Mouse (Mus musculus) lung, embryonic 14.5 days (tissue): Measurements from ENCODE around the gene Col12a1. TPM values are rescaled to one million over a fixed set of nuclear protein-coding genes. Genes with fewer than 3 reads are reported as not detected.
A peak's percentile ranks its signal among the peaks of the same experiment; 100 is the strongest.

Experiments
- ATAC-seq: fragments of 200-750 bp; cut with Nextera tagmentation; 2 replicates; pipeline ENCODE4 v1.8.0; 2017; ENCODE audit warnings: mild to moderate bottlenecking, moderate TSS enrichment, moderate library complexity; ENCODE audit not compliant: insufficient read depth
- DNase-seq: peaks from one replicate; pipeline ENCODE4 v3.0.0-alpha.2; 2015
- H3K27ac ChIP-seq: fragments of 300-500 bp; sonication (generic); 2 replicates; pipeline ENCODE4 v1.5.1; 2014; ENCODE audit warnings: low read depth, mild to moderate bottlenecking, moderate library complexity
- H3K27me3 ChIP-seq: fragments of 300-500 bp; sonication (generic); 2 replicates; pipeline ENCODE4 v1.6.1; 2014; ENCODE audit warnings: low read length, control low read depth; ENCODE audit not compliant: insufficient read depth
- H3K36me3 ChIP-seq: fragments of 300-500 bp; sonication (generic); 2 replicates; pipeline ENCODE4 v1.6.1; 2014; ENCODE audit warnings: control low read depth; ENCODE audit not compliant: insufficient read depth
- H3K4me1 ChIP-seq: fragments of 300-500 bp; sonication (generic); 2 replicates; pipeline ENCODE4 v1.6.1; 2014; ENCODE audit warnings: antibody characterized with exemption, control low read depth; ENCODE audit not compliant: insufficient read depth
- H3K4me2 ChIP-seq: fragments of 300-500 bp; sonication (generic); 2 replicates; pipeline ENCODE4 v1.6.1; 2014; ENCODE audit warnings: mild to moderate bottlenecking
- H3K4me3 ChIP-seq: fragments of 300-500 bp; sonication (generic); 2 replicates; pipeline ENCODE4 v1.5.1; 2014; ENCODE audit warnings: low read depth, low read length
- H3K9ac ChIP-seq: fragments of 300-500 bp; sonication (generic); 2 replicates; pipeline ENCODE4 v1.6.1; 2014
- H3K9me3 ChIP-seq: fragments of 300-500 bp; sonication (generic); 2 replicates; pipeline ENCODE4 v1.6.1; 2016; ENCODE audit warnings: low read depth, low read length, control low read depth
- CTCF ChIP-seq: IDR thresholded peaks from 2 replicates; pipeline ENCODE4 v1.5.1; 2016; ENCODE audit warnings: antibody characterized with exemption, low read depth
- WGBS: fragments of 180-500 bp; shearing (Covaris S2); extraction: QIAGEN DNeasy Blood & Tissue Kit; methylation state at CpG from one replicate; pipeline ENCODE4 v1.1.7; 2014; 5-methylcytosine and 5-hydroxymethylcytosine counted together
- polyA plus RNA-seq: library from polyadenylated mRNA; unstranded; fragments of >200 nt; fragmentation: Nextera tagmentation; extraction: Ambion mirVana; gene quantifications from 2 replicates; pipeline ENCODE4 v1.2.1, GENCODE M21; 2014

The Col12a1 gene
- polyA plus RNA-seq, 1 experiment from 2014 or later = 19.4 TPM

GRCm38 (mm10) chr9:79606122-79606521 lies 112.5 kb downstream of the Col12a1 start:
- DNase-seq = no peak
- TF ChIP-seq CTCF = no peak
- no peak overlapping the region for H3K27ac ChIP-seq
- no peaks in the 10 kb centered on the region for H3K9me3 ChIP-seq
- H3K36me3 ChIP-seq = no peaks in the 10 kb centered on the region
- peaks cover 11% of the 10 kb centered on the region; the same call in 1 of the 2 replicates for H3K4me1 ChIP-seq
- WGBS = 61% methylated on average over 5 of the region's 5 CpGs
- ATAC-seq = no peak
- H3K9ac ChIP-seq = no peak overlapping the region
- H3K27me3 ChIP-seq = no peaks in the 10 kb centered on the region
- H3K4me2 ChIP-seq = no peak overlapping the region
- no peak overlapping the region for H3K4me3 ChIP-seq

DNA sequence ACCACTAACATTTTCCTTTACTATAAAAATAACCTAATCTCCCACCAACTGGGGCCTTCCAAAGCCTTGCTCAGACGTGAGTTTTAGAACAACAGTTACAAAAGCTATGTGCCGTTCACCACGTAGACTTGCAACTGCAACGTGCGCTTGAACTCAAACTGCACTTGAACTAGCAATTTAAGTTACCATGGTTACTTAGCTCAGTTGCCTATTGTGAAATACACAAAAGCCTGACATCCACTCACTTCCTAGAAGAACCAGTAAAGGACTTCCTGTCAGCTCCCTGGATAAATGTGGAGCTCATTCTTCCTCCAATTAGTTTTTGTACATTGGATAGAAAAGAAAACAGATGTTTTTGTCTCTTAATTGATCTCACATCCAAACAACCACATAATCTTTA lies 112.9 kb downstream of the Col12a1 start:
- Histone ChIP-seq H3K36me3 (no peaks in the 10 kb centered on the region), H3K9ac (no peak overlapping the region), H3K4me3 (no peak overlapping the region), H3K4me2 (no peak overlapping the region), H3K9me3 (no peaks in the 10 kb centered on the region), H3K27me3 (no peaks in the 10 kb centered on the region), H3K27ac (no peak overlapping the region), H3K4me1 (peaks cover 11% of the 10 kb centered on the region; the same call in 1 of the 2 replicates)
- WGBS = 42% methylated on average over 5 of the region's 5 CpGs
- TF ChIP-seq CTCF = no peak
- DNase-seq (peak; percentile 68), ATAC-seq (no peak)

DNA sequence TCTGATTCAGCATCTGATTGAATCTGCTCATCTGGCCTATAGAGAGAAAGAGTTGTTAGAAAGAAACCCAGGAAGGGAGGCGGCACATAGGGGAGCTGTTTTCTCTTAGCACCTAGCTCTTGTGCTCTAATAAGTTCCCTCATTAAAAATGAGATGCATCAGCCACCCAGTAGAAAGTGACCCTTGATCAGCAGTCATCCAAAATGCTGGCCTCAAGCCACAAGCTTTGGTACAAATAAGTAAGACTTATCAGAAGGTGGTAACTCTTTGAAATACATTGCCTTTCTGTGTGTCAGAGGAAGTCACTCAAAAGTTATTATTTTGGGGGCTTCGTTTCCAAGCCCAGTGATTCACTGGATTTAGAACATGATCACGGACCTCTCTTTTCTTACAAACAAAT lies 114.1 kb downstream of the Col12a1 start:
- ATAC-seq = no peak
- WGBS = 81% methylated on average over 3 of the region's 3 CpGs

GRCm38 (mm10) chr9:79603448-79603847 lies 115.2 kb downstream of the Col12a1 start:
- H3K27me3 ChIP-seq = no peaks in the 10 kb centered on the region
- no peak for DNase-seq

More for the DNA sequence above, 114.1 kb downstream of the Col12a1 start:
- Histone ChIP-seq H3K4me2 (no peak overlapping the region), H3K9ac (no peak overlapping the region), H3K9me3 (no peaks in the 10 kb centered on the region), H3K36me3 (no peaks in the 10 kb centered on the region), H3K4me1 (peaks cover 11% of the 10 kb centered on the region; the same call in 1 of the 2 replicates), H3K4me3 (no peak overlapping the region), H3K27me3 (no peaks in the 10 kb centered on the region), H3K27ac (no peak overlapping the region)
- no peak for DNase-seq
- no peak for TF ChIP-seq CTCF

DNA sequence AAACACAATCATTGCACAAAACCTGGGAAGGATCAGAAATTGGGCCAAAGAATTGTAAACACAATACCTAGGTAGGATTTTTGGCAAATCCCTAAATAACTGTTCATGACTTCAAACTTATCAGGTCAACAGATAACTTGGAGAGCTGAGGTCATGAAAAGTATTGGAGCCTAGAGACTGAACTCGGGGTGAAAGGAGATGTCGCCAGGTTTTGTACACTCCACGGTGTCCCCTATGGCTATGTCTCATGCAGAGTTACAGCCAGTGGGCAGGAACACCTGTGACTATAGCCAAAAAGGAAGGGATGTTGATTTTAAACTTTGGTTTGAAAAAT lies 118.4 kb downstream of the Col12a1 start:
- H3K4me2 ChIP-seq = no peak overlapping the region
- WGBS = 78% methylated on average over 3 of the region's 3 CpGs
- no peaks in the 10 kb centered on the region for H3K27me3 ChIP-seq
- no peaks in the 10 kb centered on the region for H3K36me3 ChIP-seq
- DNase-seq (no peak), ATAC-seq (no peak)
- TF ChIP-seq CTCF = no peak
- no peak overlapping the region for H3K4me3 ChIP-seq
- H3K4me1 ChIP-seq = no peaks in the 10 kb centered on the region
- no peak overlapping the region for H3K27ac ChIP-seq
- H3K9me3 ChIP-seq = no peaks in the 10 kb centered on the region
- no peak overlapping the region for H3K9ac ChIP-seq

More at GRCm38 (mm10) chr9:79603448-79603847, 115.2 kb downstream of the Col12a1 start:
- H3K4me1 ChIP-seq = peaks cover 11% of the 10 kb centered on the region; the same call in 1 of the 2 replicates
- ATAC-seq = no peak
- H3K4me2 ChIP-seq = no peak overlapping the region
- TF ChIP-seq CTCF = no peak
- no peak overlapping the region for H3K27ac ChIP-seq
- no peaks in the 10 kb centered on the region for H3K9me3 ChIP-seq
- H3K9ac ChIP-seq = no peak overlapping the region
- 73% methylated on average over 2 of the region's 2 CpGs for WGBS
- no peak overlapping the region for H3K4me3 ChIP-seq
- no peaks in the 10 kb centered on the region for H3K36me3 ChIP-seq

- Histone ChIP-seq H3K36me3 (no peaks in the 10 kb centered on the region), H3K9me3 (no peaks in the 10 kb centered on the region), H3K27me3 (no peaks in the 10 kb centered on the region), H3K4me2 (no peak overlapping the region), H3K4me1 (no peaks in the 10 kb centered on the region), H3K9ac (no peak overlapping the region), H3K27ac (no peak overlapping the region), H3K4me3 (no peak overlapping the region)
- 89% methylated on average over 20 of the region's 20 CpGs for WGBS
- no peak for DNase-seq
- TF ChIP-seq CTCF = no peak
- ATAC-seq = no peak
Measured at GRCm38 (mm10) chr9:79599395-79600236, 119.0 kb downstream of the Col12a1 start.

GRCm38 (mm10) chr9:79598578-79598977 lies 120.1 kb downstream of the Col12a1 start:
- H3K9ac ChIP-seq = no peak overlapping the region
- H3K4me1 ChIP-seq = no peaks in the 10 kb centered on the region
- no peak overlapping the region for H3K4me2 ChIP-seq
- no peak overlapping the region for H3K4me3 ChIP-seq
- DNase-seq (no peak), ATAC-seq (no peak)
- H3K36me3 ChIP-seq = no peaks in the 10 kb centered on the region
- no peak overlapping the region for H3K27ac ChIP-seq
- H3K27me3 ChIP-seq = no peaks in the 10 kb centered on the region
- no peak for TF ChIP-seq CTCF
- WGBS = 73% methylated on average over 1 of the region's 1 CpGs
- H3K9me3 ChIP-seq = no peaks in the 10 kb centered on the region
